Mouse (Mus musculus): ENCODE data around the gene Nup107. TPM values are rescaled to one million over a fixed set of nuclear protein-coding genes. Genes with fewer than 3 reads are reported as not detected.

Nup107 gene
- total and polyA plus RNA-seq, 2 experiments from 2014 or later: 12.5 to 19.0 TPM

DNA sequence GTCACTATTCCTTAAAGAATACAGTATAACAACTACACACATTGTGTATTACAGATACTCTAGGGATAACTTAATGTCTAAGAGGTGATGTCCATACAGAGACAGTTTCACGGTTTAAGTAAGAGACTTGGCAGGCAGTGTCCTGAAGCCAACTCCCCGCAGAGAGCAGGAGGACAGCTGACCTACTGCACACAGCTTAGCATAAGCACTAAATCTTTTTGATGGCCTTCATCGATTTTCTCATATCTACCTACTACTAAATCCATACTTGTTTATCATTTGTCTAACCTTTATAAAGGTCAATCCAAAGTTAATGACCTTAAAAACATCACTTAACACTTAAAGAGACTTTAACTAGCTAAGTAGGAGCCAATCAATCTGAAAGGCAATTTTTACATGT is 89.0 kb downstream of the Nup107 start:
- Histone ChIP-seq H3K4me3 (ENCODE audit: low read length) (no peak overlapping the region), H3K9me3 (ENCODE audit: low read length) (no peaks in the 10 kb centered on the region), H3K4me1 (ENCODE audit: insufficient read depth, low read length) (no peaks in the 10 kb centered on the region), H3K4me2 (ENCODE audit: low read depth, low read length) (no peak overlapping the region), H3K27me3 (ENCODE audit: insufficient read depth, low read length) (no peaks in the 10 kb centered on the region), H3K36me3 (ENCODE audit: insufficient read depth, low read length) (peaks cover 41% of the 10 kb centered on the region), H3K9ac (replicated peaks; ENCODE audit: low read length) (no peak overlapping the region), H3K27ac (no peak overlapping the region)
- ATAC-seq (no peak), DNase-seq (ENCODE audit: low spot score) (no peak)
- no peak for TF ChIP-seq CTCF (IDR thresholded peaks at IDR 0.05; ENCODE audit: low read depth)
- 87% methylated on average over 3 of the region's 3 CpGs for WGBS

DNA sequence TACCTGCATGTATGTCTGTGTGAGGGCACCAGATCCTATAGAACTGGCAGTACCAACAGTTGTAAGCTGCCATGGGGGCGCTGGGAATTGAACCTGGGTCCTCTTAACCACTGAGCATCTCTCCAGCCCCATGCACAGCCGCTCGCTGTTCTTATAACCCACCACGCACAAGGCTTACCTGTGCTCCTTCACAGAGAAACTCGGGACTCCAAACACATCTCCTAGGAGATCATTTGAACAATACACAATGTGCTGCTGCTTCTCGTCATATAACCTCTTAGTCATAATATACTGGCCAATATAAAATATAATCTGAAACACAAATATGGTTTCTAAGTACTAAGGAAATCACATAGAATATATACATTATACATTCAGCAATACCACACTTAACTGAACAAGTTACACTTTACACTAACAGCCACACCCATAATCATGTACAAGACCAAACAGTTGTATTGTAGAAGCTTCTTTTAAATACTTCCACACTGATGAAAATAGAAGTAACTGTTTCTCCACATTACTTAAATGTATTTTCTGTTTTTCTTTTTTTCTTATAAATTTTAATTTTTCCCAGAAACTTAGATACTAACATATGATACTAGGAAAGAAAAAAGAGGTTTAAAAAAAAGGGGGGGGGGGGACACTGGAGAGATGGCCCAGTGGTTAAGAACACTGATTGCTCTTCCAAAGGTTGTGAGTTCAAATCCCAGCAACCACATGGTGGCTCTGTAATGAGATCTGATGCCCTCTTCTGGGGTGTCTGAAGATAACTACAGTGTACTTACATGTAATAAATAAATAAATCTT is 90.3 kb downstream of the Nup107 start:
- Histone ChIP-seq H3K27ac (no peak overlapping the region), H3K4me2 (ENCODE audit: low read depth, low read length) (no peak overlapping the region), H3K9me3 (ENCODE audit: low read length) (no peaks in the 10 kb centered on the region), H3K36me3 (ENCODE audit: insufficient read depth, low read length) (peaks cover 45% of the 10 kb centered on the region), H3K4me1 (ENCODE audit: insufficient read depth, low read length) (no peaks in the 10 kb centered on the region), H3K9ac (replicated peaks; ENCODE audit: low read length) (no peak overlapping the region), H3K27me3 (ENCODE audit: insufficient read depth, low read length) (no peaks in the 10 kb centered on the region), H3K4me3 (ENCODE audit: low read length) (no peak overlapping the region)
- DNase-seq (ENCODE audit: low spot score) (no peak), ATAC-seq (no peak)
- 95% methylated on average over 6 of the region's 6 CpGs for WGBS
- TF ChIP-seq CTCF (IDR thresholded peaks at IDR 0.05; ENCODE audit: low read depth): no peak

DNA sequence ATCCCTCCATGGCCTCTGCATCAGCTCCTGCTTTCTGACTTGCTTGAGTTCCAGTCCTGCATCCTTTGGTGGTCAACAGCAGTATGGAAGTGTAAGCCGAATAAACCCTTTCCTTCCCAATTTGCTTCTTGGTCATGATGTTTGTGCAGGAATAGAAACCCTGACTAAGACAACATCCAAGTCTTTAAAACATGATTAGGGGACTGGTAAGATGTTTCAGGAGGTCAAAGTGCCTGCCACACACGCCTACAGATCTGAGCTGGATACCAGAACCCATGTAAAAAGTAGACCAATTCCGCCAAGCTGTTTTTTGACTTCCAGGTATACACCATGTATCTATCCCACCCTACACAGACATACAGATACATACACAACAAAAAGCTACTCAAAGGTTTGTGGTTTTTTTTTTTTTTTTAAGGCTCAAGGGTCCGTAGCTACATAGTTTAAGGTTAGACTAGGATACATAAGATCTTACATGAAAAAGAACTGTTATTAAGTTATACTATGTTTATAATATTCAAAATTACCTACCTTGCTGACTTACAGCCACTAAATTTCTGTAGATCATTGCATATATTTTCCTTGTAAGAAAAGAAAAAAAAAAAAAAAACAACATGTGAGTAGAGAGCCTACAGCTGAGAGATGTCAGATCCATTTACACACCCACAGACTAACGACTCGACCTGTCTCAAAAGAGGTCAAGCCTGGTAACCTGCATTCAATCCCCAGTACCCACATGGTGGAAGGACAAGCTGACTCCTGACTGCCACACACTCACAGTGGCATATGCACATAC is 91.3 kb downstream of the Nup107 start:
- no peak for DNase-seq (ENCODE audit: low spot score)
- 91% methylated on average over 6 of the region's 6 CpGs for WGBS
- no peak overlapping the region for H3K9ac ChIP-seq (replicated peaks; ENCODE audit: low read length)
- no peak for TF ChIP-seq CTCF (IDR thresholded peaks at IDR 0.05; ENCODE audit: low read depth)
- H3K4me1 ChIP-seq (ENCODE audit: insufficient read depth, low read length): no peaks in the 10 kb centered on the region
- H3K27ac ChIP-seq: no peak overlapping the region
- ATAC-seq: no peak
- H3K4me3 ChIP-seq (ENCODE audit: low read length): no peak overlapping the region
- no peak overlapping the region for H3K4me2 ChIP-seq (ENCODE audit: low read depth, low read length)
- no peaks in the 10 kb centered on the region for H3K27me3 ChIP-seq (ENCODE audit: insufficient read depth, low read length)
- peaks cover 54% of the 10 kb centered on the region for H3K36me3 ChIP-seq (ENCODE audit: insufficient read depth, low read length)
- no peaks in the 10 kb centered on the region for H3K9me3 ChIP-seq (ENCODE audit: low read length)

Other genes starting within 250 kb of the Nup107 start
- gene Cpm, start 163.2 kb downstream of the Nup107 start, total RNA-seq (2014; rRNA removed): 0.75 and 2.4 TPM in 2 replicates
- gene Cpm, start 163.2 kb downstream of the Nup107 start, polyA plus RNA-seq (2015; fragmentation: Nextera tagmentation; extraction: Ambion mirVana): 2.3 and 3.1 TPM in 2 replicates
- 28.9 and 47.8 TPM in 2 replicates for gene Mdm2, start 81.9 kb downstream of the Nup107 start, total RNA-seq (2014; rRNA removed)
- 24.6 and 26.7 TPM in 2 replicates for gene Mdm2, start 81.9 kb downstream of the Nup107 start, polyA plus RNA-seq (2015; fragmentation: Nextera tagmentation; extraction: Ambion mirVana)
- gene Slc35e3, start 46.3 kb downstream of the Nup107 start, total RNA-seq (2014; rRNA removed): 23.9 and 27.0 TPM in 2 replicates
- 23.8 and 24.9 TPM in 2 replicates for gene Slc35e3, start 46.3 kb downstream of the Nup107 start, polyA plus RNA-seq (2015; fragmentation: Nextera tagmentation; extraction: Ambion mirVana)
- gene Rap1b, start 53.3 kb upstream of the Nup107 start, total RNA-seq (2014; rRNA removed): 46.9 and 57.5 TPM in 2 replicates
- 142 and 143 TPM in 2 replicates for gene Rap1b, start 53.3 kb upstream of the Nup107 start, polyA plus RNA-seq (2015; fragmentation: Nextera tagmentation; extraction: Ambion mirVana)